Mouse (Mus musculus) bone marrow macrophage, adult 2 months (primary cell): ENCODE results near the gene Actr1b. TPM values are rescaled to one million over a fixed set of nuclear protein-coding genes. Genes with fewer than 3 reads are reported as not detected.

Experiments used
- H3K27ac ChIP-seq: 2 replicates; pipeline ENCODE4 v1.5.1; 2012; ENCODE audit warnings: low read depth, low read length; ENCODE audit not compliant: insufficient read depth
- H3K4me1 ChIP-seq: 2 replicates; pipeline ENCODE4 v1.6.1; 2012; ENCODE audit warnings: low read length; ENCODE audit not compliant: control insufficient read depth, insufficient read depth
- H3K4me3 ChIP-seq: 2 replicates; pipeline ENCODE4 v1.5.1; 2012; ENCODE audit warnings: mild to moderate bottlenecking, low read length, moderate library complexity; ENCODE audit not compliant: insufficient read depth
- CTCF ChIP-seq: IDR thresholded peaks from 2 replicates; pipeline ENCODE4 v1.5.1; 2012; ENCODE audit warnings: low read depth, mild to moderate bottlenecking, low read length, moderate library complexity
- POLR2A ChIP-seq: IDR thresholded peaks from 2 replicates; pipeline ENCODE4 v1.6.1; 2012; ENCODE audit warnings: mild to moderate bottlenecking, low read depth, low read length, borderline replicate concordance
- polyA plus RNA-seq: library from polyadenylated mRNA; stranded (reverse); fragments of >200 nt; gene quantifications from 2 replicates; pipeline ENCODE4 v1.2.4, GENCODE M21; 2012; ENCODE audit not compliant: missing spikeins, insufficient read depth, insufficient read length

Actr1b gene
- polyA plus RNA-seq = 41.9 and 43.7 TPM in 2 replicates

- Histone ChIP-seq H3K4me1 (0 out of 2 replicates have a peak, but pooled peaks cover 4% of the 10 kb centered on the region), H3K4me3 (no peak within 1 kb of the TSS), H3K27ac (no peak within 1 kb of the TSS)
- no peak for TF ChIP-seq CTCF
- TF ChIP-seq POLR2A = no peak
These were observed at the start of gene Actr1b for GRCm38 (mm10) chr1:36714311-36714710. Gene Actr1b (minus strand): TSS chr1:36714422.

GRCm38 (mm10) chr1:36761568-36761967, 47.3 kb upstream of the Actr1b start, which contains the start of gene Zap70:
Gene Zap70 (plus strand): TSS chr1:36761798.
- H3K27ac ChIP-seq = no peak within 1 kb of the TSS
- no peak within 1 kb of the TSS for H3K4me3 ChIP-seq
- H3K4me1 ChIP-seq = no peaks in the 10 kb centered on the region
- TF ChIP-seq CTCF = no peak
- no peak for TF ChIP-seq POLR2A

GRCm38 (mm10) chr1:36761061-36761460, 46.8 kb upstream of the Actr1b start:
- H3K4me3 ChIP-seq = no peak overlapping the region
- TF ChIP-seq POLR2A (no peak), CTCF (no peak)
- H3K27ac ChIP-seq = no peak overlapping the region
- no peaks in the 10 kb centered on the region for H3K4me1 ChIP-seq

- Histone ChIP-seq H3K27ac (no peak overlapping the region), H3K4me1 (no peaks in the 10 kb centered on the region), H3K4me3 (no peak overlapping the region)
- TF ChIP-seq POLR2A (no peak), CTCF (no peak)
These were observed 46.2 kb upstream of the Actr1b start for GRCm38 (mm10) chr1:36760401-36760800.

GRCm38 (mm10) chr1:36759076-36759475, 44.9 kb upstream of the Actr1b start:
- no peak for TF ChIP-seq POLR2A
- TF ChIP-seq CTCF = no peak
- no peak overlapping the region for H3K4me3 ChIP-seq
- peaks cover 5% of the 10 kb centered on the region for H3K4me1 ChIP-seq
- no peak overlapping the region for H3K27ac ChIP-seq

DNA sequence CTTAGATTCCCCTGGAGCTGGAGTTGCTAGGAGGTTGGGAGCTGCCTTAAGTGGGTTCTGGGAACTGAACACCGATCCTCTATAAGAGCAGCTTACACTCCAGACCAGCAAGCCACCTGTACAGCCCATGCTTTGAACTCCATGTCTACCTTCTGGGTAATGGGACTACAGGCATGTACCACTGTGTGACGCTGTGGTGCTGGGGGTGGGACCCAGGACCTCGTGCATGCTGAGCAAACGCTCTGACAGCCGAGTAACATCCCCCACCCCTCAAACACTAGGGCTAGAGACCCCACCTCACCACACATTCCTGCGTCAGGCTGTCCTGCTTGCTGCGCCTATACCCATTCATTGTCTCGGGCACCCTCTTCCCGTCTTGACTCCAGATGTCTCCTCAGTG, 44.3 kb upstream of the Actr1b start:
- Histone ChIP-seq H3K27ac (no peak overlapping the region), H3K4me3 (no peak overlapping the region)
- TF ChIP-seq CTCF = no peak
- TF ChIP-seq POLR2A = no peak

GRCm38 (mm10) chr1:36753932-36754675, 39.9 kb upstream of the Actr1b start:
- no peak for TF ChIP-seq CTCF
- no peak for TF ChIP-seq POLR2A
- Histone ChIP-seq H3K4me3 (no peak overlapping the region), H3K4me1 (peaks cover 13% of the 10 kb centered on the region), H3K27ac (peak overlapping the region; percentile 61)

More for the DNA sequence above, 44.3 kb upstream of the Actr1b start:
- H3K4me1 ChIP-seq = peaks cover 10% of the 10 kb centered on the region

GRCm38 (mm10) chr1:36746452-36746851, 32.2 kb upstream of the Actr1b start:
- no peaks in the 10 kb centered on the region for H3K4me1 ChIP-seq
- no peak overlapping the region for H3K4me3 ChIP-seq
- H3K27ac ChIP-seq = no peak overlapping the region
- TF ChIP-seq POLR2A (no peak), CTCF (peak; percentile 71)

- TF ChIP-seq CTCF (no peak), POLR2A (no peak)
- Histone ChIP-seq H3K4me3 (no peak overlapping the region), H3K4me1 (no peaks in the 10 kb centered on the region), H3K27ac (no peak overlapping the region)
These were observed 31.4 kb upstream of the Actr1b start for GRCm38 (mm10) chr1:36745661-36746060.

DNA sequence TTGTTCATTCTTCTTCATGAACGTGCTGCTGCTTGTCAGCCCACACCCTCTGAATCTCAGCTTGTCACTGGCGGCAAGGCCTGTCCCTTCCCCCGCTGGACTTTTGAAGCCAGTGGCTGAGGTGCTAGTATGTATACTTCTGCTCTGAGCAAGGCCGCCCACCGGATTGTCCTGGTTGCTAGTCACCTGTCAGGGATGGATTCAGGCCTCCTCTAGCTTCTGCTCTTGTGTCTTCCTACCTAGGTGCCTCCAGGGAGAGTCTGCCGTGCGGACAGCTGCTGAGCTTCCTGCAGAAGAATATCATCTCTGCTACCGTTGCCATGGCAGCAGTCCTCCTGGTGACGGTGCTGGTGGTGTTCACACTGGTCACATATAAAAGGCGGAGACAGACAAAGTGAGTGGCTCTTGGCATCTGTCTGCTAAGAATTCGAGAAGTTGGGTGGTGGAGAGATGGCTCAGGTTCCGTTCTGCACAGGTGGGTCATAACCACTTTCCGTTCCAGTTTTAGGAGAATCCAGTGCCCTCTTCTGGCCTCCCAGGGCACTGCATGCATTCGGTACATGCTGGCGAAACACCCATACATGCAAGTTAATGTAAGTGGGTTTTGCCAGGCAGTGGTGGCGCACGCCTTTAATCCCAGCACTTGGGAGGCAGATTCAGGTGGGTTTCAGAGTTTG, 30.2 kb upstream of the Actr1b start:
- Histone ChIP-seq H3K27ac (no peak overlapping the region), H3K4me1 (no peaks in the 10 kb centered on the region), H3K4me3 (no peak overlapping the region)
- TF ChIP-seq POLR2A (no peak), CTCF (peak; percentile 80)
